Mouse (Mus musculus) heart, postnatal 0 days (tissue): ENCODE data around the gene Tbx10. TPM values are rescaled to one million over a fixed set of nuclear protein-coding genes. Genes with fewer than 3 reads are reported as not detected.
A peak's percentile ranks its signal among the peaks of the same experiment; 100 is the strongest.
"Not testable (repeated sequence)": the region's sequence is repeated elsewhere in the genome, so short reads cannot be mapped to it uniquely, and the experiment has no call there.

Experiments
- ATAC-seq: fragments of 200-750 bp; cut with Nextera tagmentation; 2 replicates; pipeline ENCODE4 v1.8.0; 2017; ENCODE audit warnings: low read depth, moderate number of reproducible peaks, moderate library complexity; ENCODE audit not compliant: insufficient read depth
- DNase-seq: peaks from one replicate; pipeline ENCODE4 v3.0.0-alpha.2; 2016; ENCODE audit warnings: low spot score
- H3K27ac ChIP-seq: fragments of 300-500 bp; sonication (generic); 2 replicates; pipeline ENCODE4 v1.5.1; 2014; ENCODE audit warnings: low read depth, mild to moderate bottlenecking
- H3K27me3 ChIP-seq: fragments of 300-500 bp; sonication (generic); 2 replicates; pipeline ENCODE4 v1.6.1; 2014; ENCODE audit warnings: low read length, mixed read lengths; ENCODE audit not compliant: control insufficient read depth, insufficient read depth
- H3K36me3 ChIP-seq: fragments of 300-500 bp; sonication (generic); replicated peaks from 2 replicates; pipeline ENCODE4 v1.6.1; 2014; ENCODE audit warnings: low read length, mixed read lengths; ENCODE audit not compliant: control insufficient read depth, insufficient read depth
- H3K4me1 ChIP-seq: fragments of 300-500 bp; sonication (generic); 2 replicates; pipeline ENCODE4 v1.6.1; 2014; ENCODE audit warnings: antibody characterized with exemption; ENCODE audit not compliant: control insufficient read depth, insufficient read depth
- H3K4me2 ChIP-seq: fragments of 300-500 bp; sonication (generic); 2 replicates; pipeline ENCODE4 v1.6.1; 2014; ENCODE audit warnings: low read depth, mild to moderate bottlenecking, low read length, moderate library complexity
- H3K4me3 ChIP-seq: fragments of 300-500 bp; sonication (generic); 2 replicates; pipeline ENCODE4 v1.5.1; 2014; ENCODE audit warnings: low read depth, low read length
- H3K9ac ChIP-seq: fragments of 300-500 bp; sonication (generic); replicated peaks from 2 replicates; pipeline ENCODE4 v1.6.1; 2014; ENCODE audit warnings: low read depth, low read length, mixed read lengths
- H3K9me3 ChIP-seq: fragments of 300-500 bp; sonication (generic); replicated peaks from 2 replicates; pipeline ENCODE4 v1.6.1; 2016; ENCODE audit warnings: low read length; ENCODE audit not compliant: control insufficient read depth
- CTCF ChIP-seq: IDR thresholded peaks from 2 replicates; pipeline ENCODE4 v1.5.1; 2016; ENCODE audit warnings: antibody characterized with exemption, control low read depth, low read depth
- EP300 ChIP-seq: IDR thresholded peaks from 2 replicates; pipeline ENCODE4 v1.6.1; 2016; ENCODE audit warnings: antibody characterized with exemption, low read depth
- WGBS: fragments of 180-500 bp; shearing (Covaris S2); extraction: QIAGEN DNeasy Blood & Tissue Kit; methylation state at CpG from one replicate; pipeline ENCODE4 v1.1.7; 2014; 5-methylcytosine and 5-hydroxymethylcytosine counted together
- polyA plus RNA-seq: library from polyadenylated mRNA; unstranded; fragments of >200 nt; fragmentation: Nextera tagmentation; extraction: Ambion mirVana; gene quantifications from 2 replicates; pipeline ENCODE4 v1.2.1, GENCODE M21; 2015
- total RNA-seq: library from RNA; depleted of rRNA; stranded (reverse); fragments of >200 nt; gene quantifications from 2 replicates; pipeline ENCODE4 v1.2.3, GENCODE M21; 2014; ENCODE audit warnings: low replicate concordance; rRNA removed

The Tbx10 gene
- total and polyA plus RNA-seq, 2 experiments from 2014 or later: not detected

DNA sequence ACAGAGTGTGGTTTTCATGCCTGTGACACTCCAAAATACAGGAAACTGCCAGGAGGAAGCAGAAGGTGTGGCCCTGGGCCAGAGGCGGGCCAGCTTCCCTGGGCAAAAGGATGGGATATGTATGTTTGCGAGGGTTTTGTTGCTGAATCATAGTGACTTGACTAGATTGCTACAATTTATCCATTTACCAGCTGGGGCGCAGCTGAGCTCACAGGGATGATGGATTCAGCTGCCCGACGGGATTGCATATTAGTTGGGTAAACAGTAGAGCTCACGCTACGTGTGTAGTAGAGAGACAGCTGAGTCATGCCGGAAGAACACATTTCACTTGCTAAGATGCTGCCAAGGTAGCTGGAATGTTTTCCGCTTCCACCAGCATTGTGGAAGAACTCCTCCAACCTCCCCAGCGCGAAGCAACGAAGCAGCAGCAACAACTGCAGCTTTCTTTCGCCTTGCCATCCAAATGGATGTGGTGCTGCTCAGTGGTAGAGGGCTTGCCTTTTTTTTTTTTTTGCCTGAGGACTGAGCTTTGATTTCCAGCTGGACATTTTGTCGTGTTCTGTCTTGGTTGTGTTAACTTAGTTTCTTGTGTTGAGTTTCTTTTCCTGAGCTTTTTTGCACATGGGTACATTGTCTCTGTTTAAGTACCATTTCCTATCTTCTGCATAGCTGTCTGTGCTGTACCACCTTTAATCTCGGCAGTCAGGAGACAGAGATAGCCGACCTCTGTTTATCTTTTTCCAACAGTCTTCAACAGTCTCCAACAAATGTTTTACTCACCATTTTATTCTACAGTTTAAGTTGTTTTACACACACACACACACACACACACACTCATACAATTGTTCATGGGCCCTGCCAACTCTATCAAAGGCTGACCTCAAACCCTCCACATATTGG lies 53.7 kb downstream of the Tbx10 start, which contains the start of gene Gstp2:
TSS of gene Gstp2 (minus strand) at position 58 of the 900 bp plus-strand sequence.
- Histone ChIP-seq H3K27ac (peak within 1 kb of the TSS; percentile 59), H3K4me3 (peak within 1 kb of the TSS; percentile 7; the same call in 1 of the 2 replicates), H3K36me3 (no peaks in the 10 kb centered on the region), H3K4me2 (peak within 1 kb of the TSS; percentile 40), H3K27me3 (no peaks in the 10 kb centered on the region), H3K9ac (no peak within 1 kb of the TSS), H3K4me1 (no peaks in the 10 kb centered on the region), H3K9me3 (no peaks in the 10 kb centered on the region)
- no peak for TF ChIP-seq EP300
- TF ChIP-seq CTCF: peak; percentile 40; the same call in 1 of the 2 replicates
- ATAC-seq: peak; percentile 74
- WGBS: 37% methylated on average over 16 of the region's 16 CpGs
- DNase-seq: peak; percentile 84

DNA sequence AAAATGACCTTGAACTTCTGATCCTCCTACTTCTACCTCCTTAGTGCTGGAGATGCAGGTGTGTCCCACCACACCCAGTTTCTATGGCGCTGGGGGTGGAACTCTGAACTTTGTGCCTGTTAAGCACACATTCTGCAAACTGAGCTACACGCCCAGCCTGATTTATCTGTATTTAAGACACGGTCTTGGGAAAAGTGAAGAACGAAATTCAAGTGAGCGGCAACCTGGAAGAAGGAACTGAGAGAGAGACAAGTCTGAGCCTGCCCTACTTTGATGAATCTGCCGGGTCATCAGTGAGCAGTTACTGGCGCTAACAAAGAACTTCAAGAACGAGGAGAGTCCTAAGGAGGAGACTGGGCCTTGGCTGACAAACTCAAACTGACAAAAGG lies 54.3 kb downstream of the Tbx10 start:
- H3K9me3 ChIP-seq: no peaks in the 10 kb centered on the region
- H3K4me3 ChIP-seq: no peak overlapping the region
- TF ChIP-seq CTCF (no peak), EP300 (no peak)
- no peaks in the 10 kb centered on the region for H3K36me3 ChIP-seq
- H3K4me1 ChIP-seq: no peaks in the 10 kb centered on the region
- H3K9ac ChIP-seq: no peak overlapping the region
- no peak overlapping the region for H3K4me2 ChIP-seq
- 81% methylated on average over 8 of the region's 8 CpGs for WGBS
- no peak for DNase-seq
- no peaks in the 10 kb centered on the region for H3K27me3 ChIP-seq
- H3K27ac ChIP-seq: no peak overlapping the region
- no peak for ATAC-seq

DNA sequence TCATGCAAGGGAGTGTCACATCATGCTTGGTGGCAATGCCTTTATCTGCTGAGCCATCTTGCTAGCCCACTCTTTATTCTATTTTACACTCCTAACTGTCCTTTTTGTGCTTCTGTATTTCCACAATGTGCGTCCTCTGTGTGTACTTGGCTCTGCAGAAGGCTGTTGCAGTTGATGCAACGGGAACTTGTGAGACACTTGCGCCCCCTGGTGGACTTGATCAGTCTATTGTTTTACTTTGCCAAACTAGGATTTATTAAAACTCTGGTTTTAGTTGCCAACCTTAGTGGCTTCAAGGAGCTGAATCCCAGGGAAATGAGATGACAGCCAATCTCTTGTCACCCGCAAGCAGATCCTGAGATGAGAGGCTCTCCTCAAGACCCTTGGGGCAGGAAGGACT lies 55.3 kb downstream of the Tbx10 start:
- Histone ChIP-seq H3K4me3 (no peak overlapping the region), H3K27me3 (no peaks in the 10 kb centered on the region), H3K9me3 (no peaks in the 10 kb centered on the region), H3K9ac (no peak overlapping the region), H3K4me2 (no peak overlapping the region), H3K36me3 (no peaks in the 10 kb centered on the region), H3K27ac (no peak overlapping the region), H3K4me1 (no peaks in the 10 kb centered on the region)
- ATAC-seq: no peak
- DNase-seq: no peak
- 25% methylated on average over 4 of the region's 4 CpGs for WGBS
- TF ChIP-seq CTCF (peak; percentile 78), EP300 (no peak)

DNA sequence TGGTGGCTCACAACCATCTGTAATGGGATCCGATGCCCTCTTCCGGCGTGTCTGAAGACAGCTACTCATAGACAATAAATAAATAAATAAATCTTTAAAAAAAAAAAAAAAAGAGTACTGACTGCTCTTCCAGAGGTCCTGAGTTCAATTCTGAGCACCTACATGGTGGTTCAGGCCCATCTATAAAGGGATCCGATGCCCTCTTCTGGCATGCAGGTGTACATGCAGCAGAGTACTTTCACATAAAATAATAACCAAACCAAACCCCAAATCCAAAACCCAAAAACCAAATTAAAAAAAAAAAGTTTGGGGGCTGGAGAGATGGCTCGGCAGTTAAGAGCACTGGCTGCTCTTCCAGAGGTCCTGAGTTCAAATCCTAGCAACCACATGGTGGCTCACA lies 56.5 kb downstream of the Tbx10 start:
- H3K4me3 ChIP-seq, H3K4me1 ChIP-seq, H3K27me3 ChIP-seq, H3K27ac ChIP-seq, H3K36me3 ChIP-seq, ATAC-seq, DNase-seq, H3K9ac ChIP-seq, H3K4me2 ChIP-seq, H3K9me3 ChIP-seq: not testable (repeated sequence)
- TF ChIP-seq CTCF: 0 out of 2 replicates have a peak, but pooled peaks have one; percentile 4
- WGBS: 83% methylated on average over 5 of the region's 5 CpGs

Other genes starting within 250 kb of the Tbx10 start
Only the 30 nearest of the 32 such genes appear.
- 36.3 and 37.6 TPM in 2 replicates for gene Chka, start 141.0 kb upstream of the Tbx10 start, total RNA-seq
- 13.3 and 13.6 TPM in 2 replicates for gene Chka, start 141.0 kb upstream of the Tbx10 start, polyA plus RNA-seq
- gene Tcirg1, start 85.6 kb upstream of the Tbx10 start, total RNA-seq: 32.1 and 44.9 TPM in 2 replicates
- gene Tcirg1, start 85.6 kb upstream of the Tbx10 start, polyA plus RNA-seq: 12.8 and 14.1 TPM in 2 replicates
- 506 and 520 TPM in 2 replicates for gene Ndufs8, start 80.0 kb upstream of the Tbx10 start, total RNA-seq
- gene Ndufs8, start 80.0 kb upstream of the Tbx10 start, polyA plus RNA-seq: 681 and 696 TPM in 2 replicates
- gene Aldh3b1, start 62.9 kb upstream of the Tbx10 start, total RNA-seq: 1.9 and 2.1 TPM in 2 replicates
- 3.1 and 3.2 TPM in 2 replicates for gene Aldh3b1, start 62.9 kb upstream of the Tbx10 start, polyA plus RNA-seq
- 11.9 and 29.6 TPM in 2 replicates for gene Unc93b1, start 57.6 kb upstream of the Tbx10 start, total RNA-seq
- gene Unc93b1, start 57.6 kb upstream of the Tbx10 start, polyA plus RNA-seq: 15.5 and 18.1 TPM in 2 replicates
- gene Aldh3b3, start 34.1 kb upstream of the Tbx10 start, total RNA-seq: not detected in 2 replicates
- 0.22 and 0.29 TPM in 2 replicates for gene Aldh3b3, start 34.1 kb upstream of the Tbx10 start, polyA plus RNA-seq
- 3.9 TPM in 1 of 2 replicates, not detected in the other for gene Aldh3b2, start 20.4 kb upstream of the Tbx10 start, total RNA-seq
- 0.18 TPM in 2 replicates for gene Aldh3b2, start 20.4 kb upstream of the Tbx10 start, polyA plus RNA-seq
- gene Acy3, start 6.2 kb upstream of the Tbx10 start, total RNA-seq: 32.3 and 74.8 TPM in 2 replicates
- gene Acy3, start 6.2 kb upstream of the Tbx10 start, polyA plus RNA-seq: 21.5 and 22.6 TPM in 2 replicates
- gene Nudt8, start 7.8 kb downstream of the Tbx10 start, total RNA-seq: 110 and 175 TPM in 2 replicates
- gene Nudt8, start 7.8 kb downstream of the Tbx10 start, polyA plus RNA-seq: 131 and 138 TPM in 2 replicates
- gene Gm49405, start 7.9 kb downstream of the Tbx10 start, total RNA-seq: 4.0 and 7.0 TPM in 2 replicates
- gene Gm49405, start 7.9 kb downstream of the Tbx10 start, polyA plus RNA-seq: 3.6 and 4.0 TPM in 2 replicates
- gene Doc2g, start 10.6 kb downstream of the Tbx10 start, total RNA-seq: 158 and 202 TPM in 2 replicates
- 114 and 116 TPM in 2 replicates for gene Doc2g, start 10.6 kb downstream of the Tbx10 start, polyA plus RNA-seq
- 910 and 941 TPM in 2 replicates for gene Ndufv1, start 20.1 kb downstream of the Tbx10 start, total RNA-seq
- 1,083 and 1,090 TPM in 2 replicates for gene Ndufv1, start 20.1 kb downstream of the Tbx10 start, polyA plus RNA-seq
- 266 and 311 TPM in 2 replicates for gene Gstp1, start 45.2 kb downstream of the Tbx10 start, total RNA-seq
- gene Gstp1, start 45.2 kb downstream of the Tbx10 start, polyA plus RNA-seq: 440 and 449 TPM in 2 replicates
- gene Gstp2, start 53.3 kb downstream of the Tbx10 start, total RNA-seq: 4.5 and 9.7 TPM in 2 replicates
- gene Gstp2, start 53.3 kb downstream of the Tbx10 start, polyA plus RNA-seq: 17.0 and 22.7 TPM in 2 replicates
- not detected in 2 replicates for gene Gstp3, start 66.8 kb downstream of the Tbx10 start, total RNA-seq
- not detected in 2 replicates for gene Gstp3, start 66.8 kb downstream of the Tbx10 start, polyA plus RNA-seq
- not detected in 2 replicates for gene Cabp2, start 88.8 kb downstream of the Tbx10 start, total RNA-seq
- not detected in 2 replicates for gene Cabp2, start 88.8 kb downstream of the Tbx10 start, polyA plus RNA-seq
- gene Cdk2ap2, start 104.4 kb downstream of the Tbx10 start, total RNA-seq: 63.2 and 67.3 TPM in 2 replicates
- gene Cdk2ap2, start 104.4 kb downstream of the Tbx10 start, polyA plus RNA-seq: 46.8 and 59.6 TPM in 2 replicates
- gene Pitpnm1, start 107.2 kb downstream of the Tbx10 start, total RNA-seq: 26.2 and 47.3 TPM in 2 replicates
- 17.9 and 21.9 TPM in 2 replicates for gene Pitpnm1, start 107.2 kb downstream of the Tbx10 start, polyA plus RNA-seq
- 21.4 and 23.8 TPM in 2 replicates for gene Aip, start 133.1 kb downstream of the Tbx10 start, total RNA-seq
- 61.7 and 66.2 TPM in 2 replicates for gene Aip, start 133.1 kb downstream of the Tbx10 start, polyA plus RNA-seq
- not detected in 2 replicates for gene Gpr152, start 147.0 kb downstream of the Tbx10 start, total RNA-seq
- 0.03 TPM in 2 replicates for gene Gpr152, start 147.0 kb downstream of the Tbx10 start, polyA plus RNA-seq
- gene Cabp4, start 151.3 kb downstream of the Tbx10 start, total RNA-seq: not detected in 2 replicates
- 0.07 and 0.11 TPM in 2 replicates for gene Cabp4, start 151.3 kb downstream of the Tbx10 start, polyA plus RNA-seq
- gene Coro1b, start 155.9 kb downstream of the Tbx10 start, total RNA-seq: 120 and 144 TPM in 2 replicates
- gene Coro1b, start 155.9 kb downstream of the Tbx10 start, polyA plus RNA-seq: 97.2 and 102 TPM in 2 replicates
- gene Ptprcap, start 160.9 kb downstream of the Tbx10 start, total RNA-seq: 13.5 TPM in 1 of 2 replicates, not detected in the other
- gene Ptprcap, start 160.9 kb downstream of the Tbx10 start, polyA plus RNA-seq: 0.46 and 1.1 TPM in 2 replicates
- gene Rps6kb2, start 170.6 kb downstream of the Tbx10 start, total RNA-seq: 34.2 and 62.0 TPM in 2 replicates
- 32.9 and 35.2 TPM in 2 replicates for gene Rps6kb2, start 170.6 kb downstream of the Tbx10 start, polyA plus RNA-seq
- gene Carns1, start 182.7 kb downstream of the Tbx10 start, total RNA-seq: 40.3 and 119 TPM in 2 replicates
- gene Carns1, start 182.7 kb downstream of the Tbx10 start, polyA plus RNA-seq: 20.6 and 23.8 TPM in 2 replicates
- 5.2 TPM in 1 of 2 replicates, not detected in the other for gene Tbc1d10c, start 198.5 kb downstream of the Tbx10 start, total RNA-seq
- gene Tbc1d10c, start 198.5 kb downstream of the Tbx10 start, polyA plus RNA-seq: 2.7 and 4.4 TPM in 2 replicates
- 808 and 961 TPM in 2 replicates for gene Ppp1ca, start 199.3 kb downstream of the Tbx10 start, total RNA-seq
- gene Ppp1ca, start 199.3 kb downstream of the Tbx10 start, polyA plus RNA-seq: 738 and 763 TPM in 2 replicates
- 9.5 and 12.3 TPM in 2 replicates for gene Rad9a, start 208.9 kb downstream of the Tbx10 start, total RNA-seq
- gene Rad9a, start 208.9 kb downstream of the Tbx10 start, polyA plus RNA-seq: 9.5 and 9.7 TPM in 2 replicates
- 3.4 and 14.7 TPM in 2 replicates for gene Clcf1, start 221.5 kb downstream of the Tbx10 start, total RNA-seq
- 0.67 and 0.91 TPM in 2 replicates for gene Clcf1, start 221.5 kb downstream of the Tbx10 start, polyA plus RNA-seq
- not detected in 2 replicates for gene AC109138.7, start 221.6 kb downstream of the Tbx10 start, total RNA-seq
- gene AC109138.7, start 221.6 kb downstream of the Tbx10 start, polyA plus RNA-seq: not detected in 2 replicates